ENCODE assay signal across 10 mouse cellular contexts in the genomic region with DNA sequence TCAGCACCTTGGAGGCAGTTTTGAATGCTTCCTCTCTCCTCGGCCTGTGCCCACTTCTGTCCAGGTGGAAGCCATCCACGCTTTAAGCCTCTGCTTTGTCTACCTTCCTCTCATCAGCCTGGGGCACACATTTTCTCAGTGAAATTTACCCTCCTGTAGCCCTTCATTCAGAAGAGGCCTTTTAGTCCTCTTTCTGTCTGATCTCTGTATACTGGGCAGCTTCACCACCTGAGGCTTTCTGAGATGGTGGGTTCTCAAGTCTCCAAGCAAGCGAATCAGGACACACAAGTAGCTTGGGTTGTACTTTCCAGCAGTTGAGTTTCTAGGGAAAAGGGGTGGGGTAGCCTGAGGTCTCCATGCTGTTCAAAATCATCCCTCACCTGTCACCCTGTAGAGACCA. TPM values are rescaled to one million over a fixed set of nuclear protein-coding genes. Genes with fewer than 3 reads are reported as not detected.
A peak's percentile ranks its signal among the peaks of the same experiment; 100 is the strongest.
DNase-seq lines count a peak whose midpoint lies in the region; ATAC-seq and TF ChIP-seq lines count a peak whose summit lies in the region.
"Had no signal": no experiment of that assay in that cellular context is flagged by ENCODE, and none has a peak within 500 bp of the region (broad histone marks: within the 10 kb centered on the region; RNA-seq: fewer than 3 reads in every experiment).

No protein-coding gene starts in this region.

- ATAC-seq in liver, embryonic 15.5 days (ENCODE audit: insufficient read depth): no peak

- no peak overlapping the region for H3K9ac ChIP-seq in liver, embryonic 15.5 days

- H3K9me3 ChIP-seq in heart, embryonic 10.5 days: no peaks in the 10 kb centered on the region
- H3K9me3 ChIP-seq in liver, embryonic 15.5 days (replicated peaks): no peaks in the 10 kb centered on the region

- peak overlapping the region; percentile 74 for H3K4me2 ChIP-seq in liver, embryonic 15.5 days

- H3K4me1 ChIP-seq in heart, embryonic 10.5 days: peaks cover 37% of the 10 kb centered on the region
- peaks cover 36% of the 10 kb centered on the region for H3K4me1 ChIP-seq in thymus, adult 2 months (replicated peaks; ENCODE audit: control insufficient read depth, insufficient read depth, low read length)
- peaks cover 7% of the 10 kb centered on the region for H3K4me1 ChIP-seq in liver, embryonic 15.5 days (replicated peaks)

- H3K27ac ChIP-seq in heart, embryonic 10.5 days: no peak overlapping the region
- no peak overlapping the region for H3K27ac ChIP-seq in thymus, adult 2 months (ENCODE audit: control insufficient read depth, insufficient read depth, low read length)
- no peak overlapping the region for H3K27ac ChIP-seq in liver, embryonic 15.5 days (replicated peaks)

- 90% methylated on average over 3 of the region's 3 CpGs for WGBS in heart, embryonic 10.5 days
- WGBS in thymus, adult 2 months: 70% methylated on average over 3 of the region's 3 CpGs
- WGBS in liver, embryonic 15.5 days (ENCODE audit: insufficient replicate concordance): 49% methylated on average over 3 of the region's 3 CpGs

- H3K36me3 ChIP-seq in heart, embryonic 10.5 days: peaks cover 32% of the 10 kb centered on the region
- H3K36me3 ChIP-seq in thymus, adult 2 months (ENCODE audit: control insufficient read depth, insufficient read depth, low read length): 0 out of 2 replicates have a peak, but pooled peaks cover 5% of the 10 kb centered on the region
- 0 out of 2 replicates have a peak, but pooled peaks cover 4% of the 10 kb centered on the region for H3K36me3 ChIP-seq in liver, embryonic 15.5 days (replicated peaks)

- TF ChIP-seq POLR2A in thymus, adult 2 months (IDR thresholded peaks at IDR 0.05; ENCODE audit: control insufficient read depth, extremely low read depth, insufficient read depth, low read length, poor library complexity): no peak

- DNase-seq in heart, embryonic 10.5 days (ENCODE audit: low spot score): peak; percentile 71
- no peak for DNase-seq in heart, adult 9 months (ENCODE audit: low spot score in 2 of 2)
- DNase-seq in thymus, adult 2 months: no peak
- no peak for DNase-seq in thymus, postnatal 14 days
- no peak for DNase-seq in urinary bladder, postnatal 14 days (ENCODE audit: low spot score)
- no peak for DNase-seq in testis, postnatal 14 days (ENCODE audit: low spot score)
- DNase-seq in layer of hippocampus, adult 18-20 months (ENCODE audit: low spot score in 2 of 2): no peak
- DNase-seq: kidney, postnatal 10 days had no signal

- H3K4me3 ChIP-seq in heart, embryonic 10.5 days: no peak overlapping the region
- H3K4me3 ChIP-seq in thymus, adult 2 months (ENCODE audit: control insufficient read depth, insufficient read depth, low read length): peak overlapping the region; percentile 77; the same call in 1 of the 2 replicates
- peak overlapping the region; percentile 57 for H3K4me3 ChIP-seq in liver, embryonic 15.5 days (replicated peaks)

- peaks cover 26% of the 10 kb centered on the region for H3K27me3 ChIP-seq in heart, embryonic 10.5 days (ENCODE audit: insufficient read depth, poor library complexity, severe bottlenecking)
- no peaks in the 10 kb centered on the region for H3K27me3 ChIP-seq in thymus, adult 2 months (ENCODE audit: control insufficient read depth, insufficient read depth, low read length)
- peaks cover 29% of the 10 kb centered on the region for H3K27me3 ChIP-seq in liver, embryonic 15.5 days

- no peak for TF ChIP-seq CTCF in thymus, adult 2 months (IDR thresholded peaks at IDR 0.05; ENCODE audit: borderline replicate concordance, control insufficient read depth, extremely low read depth, insufficient read depth, low read length, poor library complexity)

RNA-seq across cellular contexts. Expression of a gene that starts 1.5 kb away (rescaled TPM):
- 56.4 and 67.7 TPM in 2 replicates for polyA plus RNA-seq in heart, embryonic 10.5 days (2016; fragmentation: Nextera tagmentation; extraction: Ambion mirVana)
- polyA plus RNA-seq in thymus, adult 2 months (2012; rRNA removed): 255 and 260 TPM in 2 replicates
- 22.3 and 22.4 TPM in 2 replicates for polyA plus RNA-seq in liver, embryonic 15.5 days (2015; fragmentation: Nextera tagmentation; extraction: Ambion mirVana)
- 10 to 100 TPM; 41.7 to 47.2 TPM for total RNA-seq in layer of hippocampus, adult 18-20 months (2021)

RNA-seq across cellular contexts. Expression of a gene that starts 5.9 kb away (rescaled TPM):
- not detected in 2 replicates for polyA plus RNA-seq in heart, embryonic 10.5 days (2016; fragmentation: Nextera tagmentation; extraction: Ambion mirVana)
- not detected in 2 replicates for polyA plus RNA-seq in thymus, adult 2 months (2012; rRNA removed)
- polyA plus RNA-seq in liver, embryonic 15.5 days (2015; fragmentation: Nextera tagmentation; extraction: Ambion mirVana): not detected in 2 replicates
- total RNA-seq in layer of hippocampus, adult 18-20 months (2021): not detected
- polyA plus RNA-seq: C2C12 had no signal

RNA-seq across cellular contexts. Expression of a gene that starts 12.2 kb away (rescaled TPM):
- 12.2 and 15.3 TPM in 2 replicates for polyA plus RNA-seq in heart, embryonic 10.5 days (2016; fragmentation: Nextera tagmentation; extraction: Ambion mirVana)
- polyA plus RNA-seq in thymus, adult 2 months (2012; rRNA removed): 9.0 and 13.8 TPM in 2 replicates
- polyA plus RNA-seq in liver, embryonic 15.5 days (2015; fragmentation: Nextera tagmentation; extraction: Ambion mirVana): 1.3 and 2.7 TPM in 2 replicates
- 10 to 100 TPM; 48.3 to 55.1 TPM for total RNA-seq in layer of hippocampus, adult 18-20 months (2021)

RNA-seq across cellular contexts. Expression of a gene that starts 20.9 kb away (rescaled TPM):
- 22.1 and 25.0 TPM in 2 replicates for polyA plus RNA-seq in heart, embryonic 10.5 days (2016; fragmentation: Nextera tagmentation; extraction: Ambion mirVana)
- polyA plus RNA-seq in thymus, adult 2 months (2012; rRNA removed): 21.7 and 21.8 TPM in 2 replicates
- polyA plus RNA-seq in liver, embryonic 15.5 days (2015; fragmentation: Nextera tagmentation; extraction: Ambion mirVana): 6.7 and 8.0 TPM in 2 replicates
- total RNA-seq in layer of hippocampus, adult 18-20 months (2021): 10 to 100 TPM; 11.3 to 12.6 TPM

RNA-seq across cellular contexts. Expression of a gene that starts 22.5 kb away (rescaled TPM):
- 6.1 and 6.6 TPM in 2 replicates for polyA plus RNA-seq in heart, embryonic 10.5 days (2016; fragmentation: Nextera tagmentation; extraction: Ambion mirVana)
- polyA plus RNA-seq in thymus, adult 2 months (2012; rRNA removed): 0.24 and 0.38 TPM in 2 replicates
- polyA plus RNA-seq in liver, embryonic 15.5 days (2015; fragmentation: Nextera tagmentation; extraction: Ambion mirVana): 0.07 and 0.23 TPM in 2 replicates
- total RNA-seq in layer of hippocampus, adult 18-20 months (2021): 10 to 100 TPM; 50.6 to 52.4 TPM
- polyA plus RNA-seq: C2C12 had no signal
